Mouse (Mus musculus) midbrain, embryonic 15.5 days (tissue): ENCODE data around the gene Slf2. TPM values are rescaled to one million over a fixed set of nuclear protein-coding genes. Genes with fewer than 3 reads are reported as not detected.

Source experiments
- ATAC-seq: fragments of 200-750 bp; cut with Nextera tagmentation; replicated peaks from 2 replicates; pipeline ENCODE4 v1.8.0; 2017; ENCODE audit warnings: moderate TSS enrichment
- H3K27ac ChIP-seq: fragments of 300-500 bp; sonication (generic); 2 replicates; pipeline ENCODE4 v1.5.1; 2015; ENCODE audit warnings: mild to moderate bottlenecking, inconsistent platforms
- H3K27me3 ChIP-seq: fragments of 300-500 bp; sonication (generic); replicated peaks from 2 replicates; pipeline ENCODE4 v1.6.1; 2015; ENCODE audit warnings: inconsistent platforms
- H3K36me3 ChIP-seq: fragments of 300-500 bp; sonication (generic); replicated peaks from 2 replicates; pipeline ENCODE4 v1.6.1; 2015; ENCODE audit warnings: inconsistent platforms
- H3K4me1 ChIP-seq: fragments of 300-500 bp; sonication (generic); 2 replicates; pipeline ENCODE4 v1.6.1; 2015; ENCODE audit warnings: inconsistent platforms
- H3K4me2 ChIP-seq: fragments of 300-500 bp; sonication (generic); 2 replicates; pipeline ENCODE4 v1.6.1; 2015; ENCODE audit warnings: inconsistent platforms, mild to moderate bottlenecking, moderate library complexity
- H3K4me3 ChIP-seq: fragments of 300-500 bp; sonication (generic); 2 replicates; pipeline ENCODE4 v1.5.1; 2015; ENCODE audit warnings: mild to moderate bottlenecking, inconsistent platforms
- H3K9ac ChIP-seq: fragments of 300-500 bp; sonication (generic); 2 replicates; pipeline ENCODE4 v1.6.1; 2015; ENCODE audit warnings: mild to moderate bottlenecking, inconsistent platforms
- H3K9me3 ChIP-seq: fragments of 300-500 bp; sonication (generic); 2 replicates; pipeline ENCODE4 v1.6.1; 2016; ENCODE audit warnings: inconsistent platforms
- WGBS: fragments of 180-500 bp; shearing (Covaris S2); methylation state at CpG from one replicate; pipeline ENCODE4 v1.1.7; 2015; ENCODE audit warnings: mixed read lengths; 5-methylcytosine and 5-hydroxymethylcytosine counted together
- polyA plus RNA-seq: library from polyadenylated mRNA; unstranded; fragments of >200 nt; fragmentation: Nextera tagmentation; extraction: Ambion mirVana; gene quantifications from 2 replicates; pipeline ENCODE4 v1.2.1, GENCODE M21; 2015

Slf2 gene
- polyA plus RNA-seq, 1 experiment from 2014 or later: 33.0 TPM

DNA sequence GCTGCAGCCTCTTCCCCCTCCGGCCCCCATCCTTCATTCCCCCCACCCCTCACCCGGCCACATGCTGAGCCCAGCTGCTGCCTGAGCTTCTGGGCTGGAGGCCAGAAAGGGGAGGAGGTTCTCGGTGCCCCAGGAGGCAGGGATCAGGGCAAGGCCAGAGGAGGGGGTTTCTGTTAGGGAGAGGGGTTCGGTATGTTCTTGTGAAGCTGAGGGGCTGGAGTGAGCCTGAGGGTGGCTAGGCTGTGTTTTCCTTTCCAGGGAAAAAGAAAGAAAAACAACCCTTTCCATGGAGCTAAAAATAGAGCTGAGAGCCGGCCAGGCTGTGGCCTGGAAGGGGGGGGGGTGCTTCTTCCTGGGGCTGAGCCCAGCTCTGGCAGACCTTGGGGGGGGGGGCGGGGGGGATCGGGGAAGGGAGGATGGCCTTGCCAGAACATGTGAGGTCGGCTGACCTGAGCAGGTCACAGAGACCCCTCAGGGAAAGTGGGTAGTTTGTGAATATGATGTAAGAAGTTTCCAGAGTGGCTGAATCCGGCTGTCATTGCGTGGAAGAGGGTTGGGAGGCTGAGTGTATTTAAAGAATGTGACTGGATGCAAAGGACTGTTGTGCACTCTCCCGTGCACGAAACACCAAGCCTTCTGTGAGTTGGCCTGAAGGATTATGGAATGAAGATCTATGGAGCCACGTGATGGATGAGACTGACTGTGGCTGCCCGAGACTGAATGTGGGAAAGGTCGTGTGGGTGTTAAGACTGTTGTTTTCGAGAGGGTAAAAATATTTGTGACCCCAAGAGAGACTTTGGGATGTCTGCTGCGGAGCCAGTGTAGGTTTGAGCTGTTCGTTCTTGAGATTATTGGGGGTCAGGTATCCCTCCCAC lies 85.6 kb downstream of the Slf2 start:
- ATAC-seq: peak; percentile 35
- WGBS: under 1% methylated on average over 18 of the region's 18 CpGs
- Histone ChIP-seq H3K9me3 (no peaks in the 10 kb centered on the region), H3K9ac (peak overlapping the region; percentile 65; the same call in 1 of the 2 replicates), H3K36me3 (no peaks in the 10 kb centered on the region; the same call in 1 of the 2 replicates), H3K4me2 (peak overlapping the region; percentile 87), H3K27me3 (0 out of 2 replicates have a peak, but pooled peaks cover 3% of the 10 kb centered on the region), H3K4me1 (peaks cover 52% of the 10 kb centered on the region), H3K27ac (peak overlapping the region; percentile 93), H3K4me3 (peak overlapping the region; percentile 74)

DNA sequence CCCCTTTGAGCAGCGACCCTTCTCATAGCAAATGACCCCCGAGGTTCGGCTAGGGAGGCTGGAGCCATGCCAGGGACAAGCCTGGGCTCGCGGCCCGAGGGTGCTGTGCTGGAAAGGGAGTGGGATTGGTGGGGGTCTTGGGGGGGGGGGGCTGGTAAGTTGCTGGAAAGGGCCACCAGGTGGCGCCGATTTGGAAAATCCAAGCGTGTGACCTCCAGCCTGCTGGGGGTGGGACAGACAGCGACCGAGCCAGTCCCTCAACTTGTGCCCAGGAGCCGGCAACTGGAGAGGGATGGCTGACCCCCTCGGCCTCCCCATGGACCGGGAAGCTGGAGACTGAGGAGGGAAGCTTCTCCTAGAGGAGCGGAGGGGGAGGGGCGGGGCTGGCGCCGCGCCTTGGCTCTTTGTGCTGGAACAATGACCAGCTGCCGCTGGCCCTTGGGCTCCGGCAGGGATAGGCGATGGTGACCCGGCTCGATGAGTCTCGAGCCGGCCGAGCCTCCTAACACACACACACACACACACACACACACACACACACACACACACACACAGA lies 86.3 kb downstream of the Slf2 start:
- no peaks in the 10 kb centered on the region for H3K36me3 ChIP-seq
- peak; percentile 69 for ATAC-seq
- peak overlapping the region; percentile 93 for H3K27ac ChIP-seq
- H3K4me2 ChIP-seq: peak overlapping the region; percentile 87
- peaks cover 53% of the 10 kb centered on the region for H3K4me1 ChIP-seq
- peak overlapping the region; percentile 65 for H3K9ac ChIP-seq
- no peaks in the 10 kb centered on the region for H3K9me3 ChIP-seq
- H3K4me3 ChIP-seq: peak overlapping the region; percentile 74
- H3K27me3 ChIP-seq: 0 out of 2 replicates have a peak, but pooled peaks cover 3% of the 10 kb centered on the region
- WGBS: under 1% methylated on average over 25 of the region's 27 CpGs

DNA sequence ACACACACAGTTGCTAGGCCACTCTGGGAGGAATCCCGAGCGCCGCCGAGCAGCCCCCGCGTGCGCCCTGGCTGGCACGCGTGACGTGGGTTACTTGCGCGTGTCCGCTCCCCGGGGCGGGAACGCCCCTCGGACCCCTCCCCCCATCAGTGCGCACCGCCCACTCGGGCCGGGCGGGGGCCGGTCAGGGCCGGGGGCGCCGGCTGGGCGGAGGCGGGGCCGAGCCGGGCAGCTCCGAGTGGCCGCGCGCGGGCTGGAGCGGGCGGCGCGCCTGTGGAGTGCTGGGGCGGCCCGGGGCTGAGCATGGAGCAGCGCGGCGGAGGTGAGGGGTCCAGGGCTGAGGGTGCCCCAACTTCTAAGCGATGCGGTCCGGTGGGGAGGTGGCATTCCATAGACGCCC lies 87.0 kb downstream of the Slf2 start:
- H3K36me3 ChIP-seq: no peaks in the 10 kb centered on the region
- H3K9me3 ChIP-seq: no peaks in the 10 kb centered on the region
- peak overlapping the region; percentile 87 for H3K4me2 ChIP-seq
- peak; percentile 76 for ATAC-seq
- H3K4me1 ChIP-seq: peaks cover 53% of the 10 kb centered on the region
- H3K27me3 ChIP-seq: 0 out of 2 replicates have a peak, but pooled peaks cover 3% of the 10 kb centered on the region
- WGBS: under 1% methylated on average over 28 of the region's 48 CpGs
- peak overlapping the region; percentile 74 for H3K4me3 ChIP-seq
- H3K27ac ChIP-seq: peak overlapping the region; percentile 93
- peak overlapping the region; percentile 65 for H3K9ac ChIP-seq

DNA sequence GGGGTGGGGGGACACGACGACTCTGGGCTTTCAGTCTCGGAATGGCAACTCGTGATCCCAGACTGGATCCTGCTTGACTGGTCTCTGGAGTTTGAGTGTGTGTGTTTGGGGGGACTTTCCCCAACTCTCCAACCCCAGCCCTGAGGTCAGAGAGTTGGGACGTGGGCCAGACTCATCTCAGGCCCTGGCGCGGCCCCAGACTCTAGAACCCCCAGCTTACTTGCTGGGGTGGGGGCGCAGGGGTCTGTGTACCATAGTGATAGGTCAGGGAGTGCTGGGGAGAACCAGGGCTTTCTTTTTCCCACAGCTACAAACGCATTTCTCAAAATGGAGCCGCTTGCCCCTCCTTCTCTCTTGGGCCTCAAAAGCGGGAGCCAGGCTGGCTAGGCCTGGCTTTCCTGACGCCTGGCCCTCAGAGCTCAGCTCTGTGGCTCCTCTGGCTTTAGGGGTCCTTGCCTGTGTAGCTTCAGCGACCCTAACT lies 87.4 kb downstream of the Slf2 start:
- H3K9ac ChIP-seq: peak overlapping the region; percentile 65
- H3K4me1 ChIP-seq: peaks cover 53% of the 10 kb centered on the region
- H3K9me3 ChIP-seq: no peaks in the 10 kb centered on the region
- 0 out of 2 replicates have a peak, but pooled peaks cover 3% of the 10 kb centered on the region for H3K27me3 ChIP-seq
- peak overlapping the region; percentile 93 for H3K27ac ChIP-seq
- peak overlapping the region; percentile 74 for H3K4me3 ChIP-seq
- ATAC-seq: peak; percentile 12
- H3K36me3 ChIP-seq: no peaks in the 10 kb centered on the region
- peak overlapping the region; percentile 87 for H3K4me2 ChIP-seq
- WGBS: 0% methylated on average over 13 of the region's 13 CpGs

DNA sequence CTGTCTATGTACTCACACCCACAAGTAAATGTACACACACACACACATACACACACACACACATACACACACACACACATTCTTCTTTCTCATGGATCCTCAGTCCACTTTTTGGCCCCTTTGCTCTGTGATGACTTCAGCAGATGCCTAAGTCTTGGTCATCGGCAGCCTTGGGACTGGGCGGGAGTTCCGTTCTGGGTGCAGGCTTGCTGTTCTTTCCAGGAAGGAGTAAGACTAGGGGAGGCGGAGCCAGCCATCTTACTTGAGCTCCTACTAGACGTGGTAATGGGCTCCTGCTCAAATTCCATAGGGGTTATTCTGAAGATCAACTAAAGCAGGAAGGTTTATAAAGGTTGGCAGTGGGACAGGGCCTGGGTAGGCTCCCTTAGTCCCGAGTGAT lies 89.4 kb downstream of the Slf2 start:
- Histone ChIP-seq H3K36me3 (0 out of 2 replicates have a peak, but pooled peaks cover 5% of the 10 kb centered on the region), H3K9ac (no peak overlapping the region), H3K27me3 (no peaks in the 10 kb centered on the region), H3K4me2 (no peak overlapping the region), H3K4me3 (no peak overlapping the region), H3K9me3 (no peaks in the 10 kb centered on the region), H3K4me1 (peaks cover 46% of the 10 kb centered on the region), H3K27ac (no peak overlapping the region)
- 74% methylated on average over 6 of the region's 6 CpGs for WGBS
- ATAC-seq: no peak

DNA sequence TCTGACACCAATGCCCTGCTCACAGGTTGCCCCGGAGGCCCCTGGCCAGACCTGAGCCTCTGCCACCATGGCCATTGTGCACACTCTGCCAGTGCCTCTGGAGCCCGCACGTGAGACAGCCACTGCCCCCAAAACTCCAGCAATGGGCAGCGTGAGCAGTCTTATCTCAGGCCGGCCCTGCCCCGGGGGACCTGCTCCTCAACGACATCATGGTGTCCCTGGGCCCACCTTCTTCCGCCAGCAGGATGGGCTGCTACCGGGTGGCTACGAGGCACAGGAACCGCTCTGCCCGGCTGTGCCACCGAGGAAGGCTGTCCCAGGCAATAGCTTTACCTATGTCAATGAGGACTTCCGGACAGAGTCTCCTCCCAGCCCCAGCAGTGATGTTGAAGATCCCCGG lies 90.4 kb downstream of the Slf2 start:
- Histone ChIP-seq H3K4me1 (peaks cover 36% of the 10 kb centered on the region), H3K27me3 (no peaks in the 10 kb centered on the region), H3K36me3 (peaks cover 12% of the 10 kb centered on the region; the same call in 1 of the 2 replicates), H3K4me2 (no peak overlapping the region), H3K4me3 (no peak overlapping the region), H3K27ac (no peak overlapping the region), H3K9me3 (no peaks in the 10 kb centered on the region), H3K9ac (no peak overlapping the region)
- ATAC-seq: no peak
- 94% methylated on average over 15 of the region's 15 CpGs for WGBS

DNA sequence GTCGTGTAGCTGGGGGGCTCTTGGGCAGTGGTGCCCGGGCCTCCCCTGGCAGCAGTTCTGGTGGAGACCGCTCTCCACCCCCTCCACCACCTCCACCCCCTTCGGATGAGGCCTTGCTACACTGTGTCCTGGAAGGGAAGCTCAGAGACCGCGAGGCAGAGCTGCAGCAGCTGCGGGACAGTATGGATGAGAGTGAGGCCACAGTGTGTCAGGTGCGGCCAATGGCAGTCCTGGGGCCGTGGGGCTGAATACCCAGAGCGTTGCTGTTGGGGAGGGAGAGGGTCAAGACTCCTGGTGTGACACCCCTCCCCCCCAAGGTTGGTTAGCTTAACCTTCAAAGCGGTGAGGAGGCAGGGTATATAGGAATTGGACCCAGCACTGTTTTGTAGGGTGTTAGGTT lies 93.0 kb downstream of the Slf2 start:
- no peak overlapping the region for H3K4me3 ChIP-seq
- no peaks in the 10 kb centered on the region for H3K9me3 ChIP-seq
- H3K9ac ChIP-seq: no peak overlapping the region
- peaks cover 21% of the 10 kb centered on the region for H3K4me1 ChIP-seq
- ATAC-seq: no peak; the same call in 1 of the 2 replicates
- no peak overlapping the region for H3K4me2 ChIP-seq
- 84% methylated on average over 11 of the region's 11 CpGs for WGBS
- H3K36me3 ChIP-seq: peaks cover 12% of the 10 kb centered on the region; the same call in 1 of the 2 replicates
- no peak overlapping the region for H3K27ac ChIP-seq
- H3K27me3 ChIP-seq: no peaks in the 10 kb centered on the region

DNA sequence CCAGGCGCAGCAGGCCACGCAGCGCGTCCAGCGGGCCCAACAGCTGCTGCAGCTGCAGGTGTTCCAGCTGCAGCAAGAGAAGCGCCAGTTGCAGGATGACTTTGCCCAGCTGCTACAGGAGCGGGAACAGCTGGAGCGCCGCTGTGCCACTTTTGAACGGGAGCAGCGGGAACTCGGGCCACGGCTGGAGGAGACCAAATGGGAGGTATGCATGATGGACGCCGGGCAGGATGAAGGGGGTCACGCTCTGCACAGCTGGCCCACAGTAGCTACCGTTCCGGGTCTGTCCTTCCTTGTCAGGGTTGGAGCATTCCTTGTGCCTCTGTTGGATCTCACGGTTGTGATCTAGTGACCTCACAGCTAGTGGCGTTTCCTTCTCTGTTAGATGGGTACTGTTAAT lies 93.8 kb downstream of the Slf2 start:
- 89% methylated on average over 20 of the region's 20 CpGs for WGBS
- Histone ChIP-seq H3K9me3 (no peaks in the 10 kb centered on the region), H3K4me3 (no peak overlapping the region), H3K27ac (no peak overlapping the region), H3K9ac (no peak overlapping the region), H3K4me2 (no peak overlapping the region), H3K27me3 (no peaks in the 10 kb centered on the region), H3K36me3 (peaks cover 12% of the 10 kb centered on the region; the same call in 1 of the 2 replicates), H3K4me1 (peaks cover 17% of the 10 kb centered on the region)
- no peak for ATAC-seq

DNA sequence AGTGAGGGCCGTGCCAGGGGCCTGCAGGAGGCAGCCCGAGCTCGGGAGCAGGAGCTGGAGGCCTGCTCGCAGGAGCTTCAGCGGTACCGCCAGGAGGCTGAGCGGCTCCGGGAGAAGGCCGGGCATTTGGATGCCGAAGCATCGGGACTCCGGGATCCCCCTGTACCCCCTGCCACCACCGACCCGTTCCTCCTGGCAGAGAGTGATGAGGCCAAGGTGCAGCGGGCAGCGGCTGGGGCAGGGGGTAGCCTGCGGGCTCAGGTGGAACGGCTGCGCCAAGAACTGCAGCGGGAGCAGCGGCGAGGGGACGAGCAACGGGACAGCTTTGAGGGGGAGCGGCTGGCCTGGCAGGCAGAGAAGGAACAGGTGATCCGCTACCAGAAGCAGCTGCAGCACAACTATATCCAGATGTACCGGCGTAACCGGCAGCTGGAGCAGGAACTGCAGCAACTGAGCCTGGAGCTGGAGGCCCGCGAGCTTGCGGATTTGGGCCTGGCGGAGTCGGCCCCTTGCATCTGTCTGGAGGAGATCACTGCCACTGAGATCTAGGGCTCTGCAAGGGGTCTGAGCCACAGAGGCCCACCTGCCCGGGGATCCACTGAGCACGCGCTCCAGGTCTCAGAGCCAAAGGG lies 95.1 kb downstream of the Slf2 start:
- WGBS: 93% methylated on average over 37 of the region's 37 CpGs
- H3K9ac ChIP-seq: no peak overlapping the region
- H3K4me3 ChIP-seq: no peak overlapping the region
- H3K27me3 ChIP-seq: no peaks in the 10 kb centered on the region
- no peaks in the 10 kb centered on the region for H3K9me3 ChIP-seq
- H3K4me2 ChIP-seq: no peak overlapping the region
- ATAC-seq: no peak
- H3K27ac ChIP-seq: no peak overlapping the region
- H3K4me1 ChIP-seq: peaks cover 13% of the 10 kb centered on the region
- H3K36me3 ChIP-seq: peaks cover 12% of the 10 kb centered on the region; the same call in 1 of the 2 replicates

DNA sequence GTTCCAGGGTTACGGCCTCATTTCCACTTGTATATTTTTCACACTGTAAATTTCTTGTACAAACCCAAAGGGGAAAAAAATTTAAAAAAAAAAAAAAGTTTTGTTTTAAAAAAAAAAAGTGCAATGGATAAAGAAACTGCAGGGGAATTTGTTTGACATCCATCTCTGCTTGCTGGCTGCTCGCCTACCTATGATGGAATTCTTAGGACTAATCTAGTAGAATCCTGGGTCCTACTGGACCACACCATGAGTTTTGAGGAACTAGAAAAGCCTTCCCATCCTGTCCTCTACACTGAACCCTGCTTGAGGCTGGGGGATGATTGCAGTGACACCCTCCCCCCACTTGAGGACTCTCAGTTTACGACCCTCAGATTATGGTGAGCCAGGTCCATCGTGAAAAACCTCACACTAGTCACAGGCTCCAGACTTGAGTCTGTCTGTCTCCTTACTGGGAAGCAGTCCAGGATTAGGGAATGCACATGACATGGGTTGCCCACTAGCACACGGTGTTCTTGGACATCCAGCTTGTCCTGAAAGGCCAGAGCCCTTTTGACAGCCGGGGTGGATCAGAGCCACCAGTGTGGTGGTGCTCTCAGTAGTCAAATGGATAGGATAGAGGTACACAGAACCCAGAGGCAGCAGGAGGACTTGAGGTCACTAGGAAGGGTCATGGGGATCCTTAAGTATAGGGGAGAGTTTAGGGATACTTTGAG lies 96.2 kb downstream of the Slf2 start:
- Histone ChIP-seq H3K4me2 (no peak overlapping the region), H3K4me3 (no peak overlapping the region), H3K9ac (no peak overlapping the region), H3K27me3 (no peaks in the 10 kb centered on the region), H3K36me3 (peaks cover 12% of the 10 kb centered on the region; the same call in 1 of the 2 replicates), H3K27ac (no peak overlapping the region), H3K9me3 (no peaks in the 10 kb centered on the region), H3K4me1 (peaks cover 10% of the 10 kb centered on the region)
- no peak for ATAC-seq
- WGBS: 88% methylated on average over 6 of the region's 6 CpGs

DNA sequence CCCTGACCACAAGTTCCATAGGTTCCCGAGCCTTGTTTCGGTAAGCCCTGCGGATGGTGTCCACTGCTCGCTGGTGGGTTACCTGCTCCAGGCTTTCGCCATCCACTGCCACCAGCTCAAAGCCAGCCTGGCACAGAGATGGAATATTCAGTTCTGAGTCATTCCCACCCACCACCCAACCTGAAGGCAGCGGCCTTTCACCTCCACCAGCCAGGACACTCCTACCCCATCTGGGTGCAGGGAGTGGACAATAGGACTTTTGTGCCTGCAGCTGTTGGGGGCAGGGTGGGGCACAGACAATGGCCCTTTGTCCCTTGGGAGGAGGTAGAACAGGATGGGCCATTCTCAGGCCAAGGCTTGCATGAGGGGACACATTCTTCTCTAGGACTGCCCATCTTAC lies 96.9 kb downstream of the Slf2 start:
- H3K27ac ChIP-seq: no peak overlapping the region
- ATAC-seq: no peak
- H3K4me2 ChIP-seq: no peak overlapping the region
- WGBS: 81% methylated on average over 6 of the region's 6 CpGs
- H3K9me3 ChIP-seq: no peaks in the 10 kb centered on the region
- H3K4me3 ChIP-seq: no peak overlapping the region
- H3K9ac ChIP-seq: no peak overlapping the region
- no peaks in the 10 kb centered on the region for H3K27me3 ChIP-seq
- peaks cover 7% of the 10 kb centered on the region for H3K4me1 ChIP-seq
- H3K36me3 ChIP-seq: peaks cover 12% of the 10 kb centered on the region; the same call in 1 of the 2 replicates
